Mouse (Mus musculus) ovary, postnatal 14 days (tissue): ENCODE data around the gene Palm2.

ENCODE experiments used
- DNase-seq: peaks from one replicate; pipeline ENCODE4 v3.0.0; 2022; ENCODE audit warnings: low spot score

The Palm2 gene

GRCm38 (mm10) chr4:57757997-57758396, 323.9 kb downstream of the Palm2 start:
- no peak for DNase-seq
